Mouse (Mus musculus) c-Kit-positive CD71-positive TER-119-negative erythroid progenitor cells, embryonic 14.5 days (primary cell): ENCODE data around the gene Fxyd3.

Source experiments
- DNase-seq: peaks from one replicate; pipeline ENCODE4 v3.0.0-alpha.2; 2013; ENCODE audit warnings: low read depth

Fxyd3 gene

GRCm38 (mm10) chr7:31049846-31050281, 26.6 kb downstream of the Fxyd3 start:
- DNase-seq: no peak

GRCm38 (mm10) chr7:31049135-31049845, 27.2 kb downstream of the Fxyd3 start:
- DNase-seq: no peak

- DNase-seq: no peak
Measured at GRCm38 (mm10) chr7:31042431-31042910, 34.0 kb downstream of the Fxyd3 start, which contains the start of gene Fxyd5. Gene Fxyd5, minus strand, starts transcription at chr7:31042481.

GRCm38 (mm10) chr7:31041662-31042315, 34.7 kb downstream of the Fxyd3 start:
- no peak for DNase-seq

GRCm38 (mm10) chr7:31041023-31041407, 35.5 kb downstream of the Fxyd3 start:
- no peak for DNase-seq

- DNase-seq: no peak
Measured at GRCm38 (mm10) chr7:31040281-31041022, 36.1 kb downstream of the Fxyd3 start.

- DNase-seq: no peak
Measured at GRCm38 (mm10) chr7:31039011-31039410, 37.5 kb downstream of the Fxyd3 start.

- DNase-seq: no peak
Measured at GRCm38 (mm10) chr7:31037675-31038074, 38.8 kb downstream of the Fxyd3 start.

- DNase-seq: no peak
Measured at GRCm38 (mm10) chr7:31036917-31037316, 39.6 kb downstream of the Fxyd3 start.

GRCm38 (mm10) chr7:31035291-31035690, 41.2 kb downstream of the Fxyd3 start:
- DNase-seq: no peak

GRCm38 (mm10) chr7:31034789-31035188, 41.7 kb downstream of the Fxyd3 start:
- no peak for DNase-seq

GRCm38 (mm10) chr7:31033409-31034165, 42.9 kb downstream of the Fxyd3 start:
- no peak for DNase-seq

GRCm38 (mm10) chr7:31031731-31032130, 44.8 kb downstream of the Fxyd3 start:
- DNase-seq: no peak

- DNase-seq: no peak
Measured at GRCm38 (mm10) chr7:31030717-31031116, 45.8 kb downstream of the Fxyd3 start.

- DNase-seq: no peak
Measured at GRCm38 (mm10) chr7:31028609-31029008, 47.9 kb downstream of the Fxyd3 start.
